Mouse (Mus musculus): ENCODE data around the gene Sirt3.
A peak's percentile ranks its signal among the peaks of the same experiment; 100 is the strongest.

Gene Sirt3

DNA sequence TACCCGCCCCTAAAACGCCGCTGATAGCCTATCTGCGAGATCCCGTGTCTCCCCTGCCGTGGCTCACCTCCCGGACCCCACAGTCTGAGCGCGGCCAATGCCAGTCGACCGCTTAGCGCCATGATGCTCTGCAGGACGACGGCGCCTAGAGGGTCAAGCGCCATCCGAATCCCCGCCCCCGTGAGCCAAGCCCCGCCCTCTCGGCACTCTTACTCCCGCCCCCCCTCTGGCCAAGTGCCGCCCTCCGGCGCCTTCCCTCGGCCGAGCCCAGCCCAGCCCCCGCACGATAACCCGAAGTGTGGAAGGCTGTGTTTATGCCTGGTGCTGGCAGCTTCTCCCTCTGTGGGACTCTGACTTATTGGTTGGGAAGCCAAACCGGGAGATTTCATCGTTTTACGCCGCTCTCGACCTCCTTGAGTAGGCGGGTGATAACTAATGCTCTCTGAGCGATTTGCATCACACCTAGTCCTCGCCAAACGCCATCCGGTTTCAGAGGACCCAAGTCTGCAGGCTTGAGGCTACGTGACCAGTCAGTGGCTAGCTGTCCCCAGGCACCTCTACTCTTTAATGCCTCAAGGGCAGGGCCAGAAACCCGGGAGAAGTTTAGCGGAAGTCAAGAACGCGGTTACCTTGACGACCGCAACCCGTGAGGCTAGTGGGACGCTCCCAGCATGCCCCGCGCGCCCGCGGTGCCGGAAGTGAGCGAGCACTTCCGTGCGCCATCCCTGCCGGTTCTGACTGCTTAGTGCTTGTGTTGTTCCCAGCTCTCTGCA lies at the start of gene Sirt3, which contains the start of gene Psmd13:
Gene Sirt3 (minus strand): TSS at position 614 of the 773 bp plus-strand sequence.
Gene Psmd13 (plus strand): TSS at position 273 of the 773 bp plus-strand sequence.
- DNase-seq, result peak; percentile 93

DNA sequence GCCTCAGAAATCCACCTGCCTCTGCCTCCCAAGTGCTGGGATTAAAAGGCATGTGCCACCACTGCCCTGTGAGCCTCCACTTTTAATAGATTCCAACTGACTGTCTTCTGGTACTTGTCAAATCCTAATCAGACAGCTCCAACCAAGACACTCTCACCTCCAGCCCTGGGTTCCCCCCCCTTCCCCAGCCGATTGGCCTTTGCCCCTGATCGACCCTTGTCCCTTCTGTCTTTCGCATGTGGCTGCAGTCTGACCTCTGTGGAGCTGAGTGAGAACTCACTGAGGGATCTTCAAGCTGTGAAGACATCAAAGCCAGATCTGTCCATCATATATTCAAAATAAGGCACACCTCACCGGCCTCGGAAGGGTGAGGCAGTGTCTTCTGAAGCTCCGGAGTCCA lies 45.1 kb upstream of the Sirt3 start:
- DNase-seq, result no peak

DNA sequence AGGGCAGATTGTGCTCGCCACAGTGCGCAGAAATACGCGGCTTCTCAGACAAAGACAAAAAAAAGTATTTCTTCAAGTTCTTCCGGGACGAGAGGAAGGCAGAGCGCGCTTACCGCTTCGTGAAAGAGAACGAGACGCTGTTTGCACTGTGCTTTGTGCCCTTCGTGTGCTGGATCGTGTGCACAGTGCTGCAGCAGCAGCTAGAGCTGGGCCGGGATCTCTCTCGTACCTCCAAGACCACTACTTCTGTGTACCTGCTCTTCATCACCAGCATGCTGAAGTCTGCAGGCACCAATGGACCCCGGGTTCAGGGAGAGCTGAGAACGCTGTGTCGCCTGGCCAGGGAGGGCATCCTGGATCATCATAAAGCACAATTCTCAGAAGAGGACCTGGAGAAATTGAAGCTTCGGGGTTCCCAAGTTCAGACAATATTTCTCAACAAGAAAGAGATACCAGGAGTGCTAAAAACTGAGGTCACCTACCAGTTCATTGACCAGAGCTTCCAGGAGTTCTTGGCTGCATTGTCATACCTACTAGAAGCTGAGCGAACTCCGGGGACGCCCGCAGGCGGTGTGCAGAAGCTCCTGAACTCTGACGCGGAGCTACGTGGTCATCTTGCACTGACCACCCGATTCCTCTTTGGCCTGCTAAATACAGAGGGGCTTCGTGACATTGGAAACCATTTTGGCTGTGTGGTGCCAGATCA lies 41.1 kb upstream of the Sirt3 start:
- no peak for DNase-seq

DNA sequence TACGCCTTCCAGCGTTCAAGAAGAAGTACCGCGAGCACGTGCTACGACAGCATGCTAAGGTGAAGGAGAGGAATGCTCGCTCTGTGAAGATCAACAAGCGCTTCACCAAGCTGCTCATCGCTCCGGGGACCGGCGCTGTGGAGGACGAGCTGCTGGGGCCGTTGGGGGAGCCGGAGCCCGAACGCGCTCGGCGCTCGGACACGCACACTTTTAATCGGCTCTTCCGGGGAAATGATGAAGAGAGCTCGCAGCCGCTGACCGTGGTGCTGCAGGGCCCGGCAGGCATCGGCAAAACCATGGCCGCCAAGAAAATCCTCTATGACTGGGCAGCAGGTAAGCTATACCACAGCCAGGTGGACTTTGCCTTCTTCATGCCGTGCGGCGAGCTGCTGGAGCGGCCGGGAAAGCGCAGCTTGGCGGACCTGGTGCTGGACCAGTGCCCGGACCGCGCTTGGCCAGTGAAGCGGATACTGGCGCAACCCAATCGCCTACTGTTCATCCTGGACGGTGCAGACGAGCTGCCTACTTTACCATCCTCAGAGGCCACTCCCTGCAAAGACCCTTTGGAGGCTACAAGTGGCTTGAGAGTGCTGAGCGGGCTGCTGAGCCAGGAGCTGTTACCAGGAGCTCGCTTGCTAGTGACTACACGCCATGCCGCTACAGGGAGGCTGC lies 40.4 kb upstream of the Sirt3 start:
- peak; percentile 93 for DNase-seq

DNA sequence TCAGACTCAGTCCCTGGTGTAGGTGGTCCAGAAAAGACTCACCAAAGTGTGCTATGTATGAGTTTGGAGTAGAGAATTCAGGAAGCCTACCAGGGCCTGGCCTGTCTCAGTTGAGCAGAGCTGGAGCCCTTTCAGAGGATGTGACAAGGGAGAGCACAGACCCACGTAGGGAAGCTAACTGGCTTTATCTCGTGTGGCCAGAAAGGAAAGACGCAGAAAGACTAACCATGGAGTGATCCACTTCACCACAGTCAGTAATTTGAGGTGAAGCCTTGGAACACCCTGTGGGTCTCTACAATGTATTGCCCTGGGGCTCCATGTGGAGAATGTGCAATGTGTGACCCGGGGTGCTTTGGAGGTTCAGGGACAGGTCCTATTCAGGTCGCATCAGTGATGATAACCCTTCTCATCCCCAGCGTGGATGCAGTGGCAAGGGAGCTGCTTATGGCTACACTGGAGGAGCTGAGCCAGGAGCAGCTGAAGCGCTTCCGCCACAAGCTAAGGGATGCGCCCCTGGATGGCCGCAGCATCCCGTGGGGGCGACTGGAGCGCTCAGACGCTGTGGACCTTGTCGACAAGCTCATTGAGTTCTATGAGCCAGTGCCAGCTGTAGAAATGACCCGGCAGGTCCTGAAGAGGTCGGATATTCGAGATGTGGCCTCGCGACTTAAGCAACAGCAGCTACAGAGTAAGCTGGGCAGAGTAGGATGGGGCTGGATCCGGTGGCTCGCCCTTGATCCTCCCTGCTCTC lies 39.3 kb upstream of the Sirt3 start:
- peak; percentile 37 for DNase-seq

DNA sequence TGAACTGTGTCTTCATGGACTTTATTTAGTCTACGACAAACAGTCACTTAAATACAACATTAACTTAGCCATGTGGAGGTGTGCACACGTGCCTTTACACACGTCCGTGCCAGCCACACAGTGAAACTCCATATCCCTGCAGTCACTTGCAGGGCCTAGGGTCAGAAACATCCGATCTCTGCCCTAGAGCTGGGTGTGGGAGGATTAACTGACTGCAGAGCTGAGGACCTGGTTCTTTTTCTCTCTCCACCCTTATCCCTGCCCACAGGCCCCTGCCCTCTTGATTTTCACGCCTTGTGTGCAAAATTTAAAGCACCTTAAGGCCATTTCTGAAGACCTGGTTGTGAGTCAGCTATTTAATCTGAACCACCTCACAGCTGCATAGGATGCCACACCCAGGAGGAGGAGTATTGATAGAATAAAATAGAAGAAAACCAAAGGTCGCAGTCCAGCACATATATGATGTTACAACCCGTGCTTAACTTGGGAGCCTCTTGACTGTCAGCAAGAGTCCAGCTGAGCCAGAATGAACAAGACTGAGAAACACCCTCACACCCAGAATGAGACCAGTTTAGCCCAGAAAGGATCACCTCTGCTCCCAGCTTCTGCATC lies 38.4 kb upstream of the Sirt3 start, which contains the start of gene Nlrp6:
Gene Nlrp6 (plus strand): TSS at position 485 of the 612 bp plus-strand sequence.
- no peak for DNase-seq

DNA sequence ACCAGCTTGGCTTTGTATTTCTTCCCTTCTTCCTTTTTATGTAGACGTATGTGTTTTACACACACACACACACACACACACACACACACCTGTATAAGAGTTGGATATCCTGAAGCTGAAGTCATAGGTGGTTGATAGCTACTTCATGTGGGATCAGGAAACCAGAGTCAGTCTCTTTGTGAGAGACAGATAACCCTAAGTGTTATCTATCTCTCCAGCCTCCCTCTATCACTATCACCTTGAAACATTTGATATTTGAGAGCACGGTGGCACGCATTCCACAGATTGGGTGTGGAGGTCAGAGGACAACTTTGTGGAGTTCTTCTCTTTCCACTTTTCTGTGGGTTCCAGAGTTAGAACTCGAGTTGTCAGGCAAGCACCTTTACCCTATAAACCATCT lies 37.8 kb upstream of the Sirt3 start:
- no peak for DNase-seq

DNA sequence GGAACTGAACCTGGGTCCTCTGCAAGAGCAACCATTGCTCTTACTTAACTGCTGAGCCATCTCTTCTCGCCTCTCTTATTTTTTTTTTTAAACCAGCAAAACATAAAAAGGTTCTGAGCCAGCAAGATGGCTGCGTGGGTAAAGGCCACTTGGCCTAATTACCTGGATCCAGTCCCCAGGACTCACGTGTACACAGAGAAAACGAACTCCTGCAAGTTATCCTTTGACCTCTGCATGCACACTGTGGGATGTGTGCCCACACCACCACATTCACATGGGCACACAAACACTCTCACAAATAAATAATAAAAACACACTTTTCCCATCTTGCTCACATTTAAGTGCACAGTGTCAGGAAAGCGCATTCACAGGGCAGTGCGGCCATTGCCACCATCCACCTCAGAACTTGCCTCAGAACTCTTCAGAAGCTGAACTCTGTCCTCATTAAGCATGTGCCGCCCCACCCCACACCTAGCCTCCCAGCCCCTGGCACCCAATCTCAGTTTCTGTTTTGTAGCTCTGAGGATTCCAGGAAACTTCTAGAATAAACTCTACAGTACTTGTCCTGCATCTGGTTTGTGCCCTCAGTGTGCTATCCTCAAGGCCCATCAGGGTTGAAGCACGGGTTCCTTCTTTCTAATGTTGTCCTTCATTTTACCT lies 32.1 kb upstream of the Sirt3 start:
- DNase-seq, result peak; percentile 76

DNA sequence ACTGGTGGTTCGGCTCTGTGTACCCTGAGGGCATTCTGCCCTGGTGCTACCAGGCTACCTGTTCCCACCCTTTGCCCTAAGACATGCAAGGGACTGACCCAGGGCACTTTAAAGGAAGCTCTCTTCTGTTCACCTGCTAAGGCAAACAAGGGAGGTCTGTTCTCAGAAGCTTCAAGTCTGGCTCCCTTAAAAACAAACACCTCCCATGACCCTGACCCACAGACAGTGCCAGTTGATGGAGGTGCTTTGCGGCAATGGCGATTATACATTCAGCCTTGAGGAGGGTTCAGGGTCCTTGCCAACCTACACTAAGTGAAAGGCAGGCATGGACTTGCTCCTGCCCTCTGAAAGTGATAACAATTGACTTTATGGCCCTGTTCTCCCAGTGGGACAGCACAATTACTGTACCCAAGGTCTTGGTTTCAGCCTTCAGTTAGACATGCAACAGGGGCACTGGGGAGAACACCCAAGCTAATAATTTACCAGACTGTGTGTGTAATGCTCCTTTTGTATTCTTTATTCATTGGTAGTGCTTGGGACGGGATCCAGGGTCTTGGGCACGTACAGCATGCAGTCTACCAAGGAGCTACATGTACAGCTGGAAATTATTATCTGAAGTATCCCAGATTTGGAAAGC lies 30.9 kb upstream of the Sirt3 start:
- DNase-seq, result peak; percentile 60

DNA sequence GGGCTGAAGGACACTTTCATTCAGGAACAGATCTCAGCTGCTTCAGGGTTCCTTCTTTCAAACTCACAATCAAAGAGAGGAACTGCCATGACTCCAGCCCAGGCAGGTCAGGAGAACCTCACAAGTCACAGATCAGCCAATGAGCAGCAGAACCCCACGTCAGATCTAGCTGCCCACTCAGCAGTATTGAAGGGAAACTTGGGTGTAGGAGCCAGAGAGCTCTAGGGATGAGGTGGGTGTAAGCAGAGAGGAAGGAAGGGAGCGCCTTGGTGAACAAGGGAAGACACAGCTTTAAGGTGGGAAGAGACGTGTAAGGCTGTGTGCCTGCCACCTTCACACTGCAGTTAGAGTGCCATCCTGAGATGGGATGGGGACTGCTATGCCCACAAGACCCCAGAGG lies 30.2 kb upstream of the Sirt3 start:
- no peak for DNase-seq

DNA sequence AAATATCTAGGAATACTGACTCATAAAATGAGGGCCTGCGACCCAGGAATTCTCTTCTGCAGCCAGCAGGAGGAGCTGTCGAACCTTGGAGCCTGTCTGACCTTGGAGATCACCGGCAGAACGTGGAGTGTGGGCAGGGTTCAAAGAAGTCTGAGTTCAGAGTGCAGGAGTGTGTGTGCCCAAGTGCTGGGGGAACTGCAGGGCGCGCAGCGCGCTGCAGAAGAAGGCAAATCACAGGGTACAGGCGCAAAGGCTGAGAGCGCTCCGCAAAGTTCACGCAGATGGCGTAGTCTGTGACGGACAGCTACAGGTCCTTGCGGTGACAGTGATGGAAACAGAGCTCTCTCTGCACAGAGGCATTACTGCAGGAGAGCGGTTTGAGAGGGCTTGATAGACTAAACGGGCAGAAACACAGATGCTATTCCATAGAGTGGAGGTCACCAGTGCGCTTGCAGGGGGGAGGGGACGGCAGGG lies 26.6 kb upstream of the Sirt3 start:
- peak; percentile 90 for DNase-seq

DNA sequence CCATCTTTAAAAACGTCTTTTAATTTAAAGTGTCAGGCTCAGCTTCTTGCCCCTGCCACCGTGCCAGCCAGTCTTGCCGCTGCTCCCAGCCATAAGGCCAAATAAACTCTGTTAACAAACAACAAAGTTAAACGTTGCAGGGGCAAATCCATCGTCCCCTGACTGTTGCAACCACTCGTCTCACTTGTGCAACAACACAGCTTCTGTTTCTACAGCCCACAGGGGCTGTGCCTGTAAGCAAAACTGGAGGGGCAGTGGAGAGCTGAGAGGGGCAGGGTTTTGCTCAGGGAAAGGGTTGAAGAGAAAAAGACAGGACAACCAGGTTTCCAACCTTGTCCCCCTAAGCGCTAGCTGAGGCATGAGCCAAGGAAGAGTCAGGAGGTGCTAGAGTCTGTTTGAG lies 26.1 kb upstream of the Sirt3 start:
- DNase-seq, result no peak

DNA sequence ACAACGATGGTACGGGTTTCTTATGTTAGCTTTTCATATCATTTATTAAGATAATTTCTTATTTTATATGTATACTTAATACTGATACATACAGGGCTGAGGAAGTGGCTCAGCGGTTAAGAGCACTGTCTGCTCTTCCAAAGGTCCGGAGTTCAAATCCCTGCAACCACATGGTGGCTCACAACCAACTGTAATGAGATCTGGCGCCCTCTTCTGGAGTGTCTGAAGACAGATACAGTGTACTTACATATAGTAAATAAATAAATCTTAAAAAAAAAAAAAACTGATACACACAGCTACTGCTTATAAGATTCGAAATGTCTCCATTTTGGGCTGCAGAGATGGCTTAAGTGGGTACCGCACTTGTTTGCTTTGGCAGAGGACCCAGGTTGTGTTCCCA lies 25.6 kb upstream of the Sirt3 start:
- no peak for DNase-seq

DNA sequence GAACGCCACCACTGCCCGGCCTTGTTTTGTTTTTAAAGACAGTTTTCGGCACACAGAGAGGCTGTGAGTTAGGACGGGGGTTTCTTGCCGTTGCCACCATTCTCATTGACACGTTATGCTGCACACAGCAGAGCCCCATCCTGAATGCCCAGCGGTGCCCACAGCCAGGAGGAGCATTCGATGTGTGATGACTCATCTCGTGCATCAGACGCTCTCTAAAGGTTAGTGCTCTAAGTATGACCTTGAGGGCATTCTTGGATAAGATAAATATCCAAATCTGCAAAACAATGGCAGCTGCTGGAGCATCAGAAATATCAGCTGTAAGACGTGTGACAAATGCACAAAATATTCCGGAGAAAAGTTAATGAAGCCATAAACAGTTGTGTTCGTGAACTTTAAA lies 25.0 kb upstream of the Sirt3 start:
- DNase-seq, result no peak

DNA sequence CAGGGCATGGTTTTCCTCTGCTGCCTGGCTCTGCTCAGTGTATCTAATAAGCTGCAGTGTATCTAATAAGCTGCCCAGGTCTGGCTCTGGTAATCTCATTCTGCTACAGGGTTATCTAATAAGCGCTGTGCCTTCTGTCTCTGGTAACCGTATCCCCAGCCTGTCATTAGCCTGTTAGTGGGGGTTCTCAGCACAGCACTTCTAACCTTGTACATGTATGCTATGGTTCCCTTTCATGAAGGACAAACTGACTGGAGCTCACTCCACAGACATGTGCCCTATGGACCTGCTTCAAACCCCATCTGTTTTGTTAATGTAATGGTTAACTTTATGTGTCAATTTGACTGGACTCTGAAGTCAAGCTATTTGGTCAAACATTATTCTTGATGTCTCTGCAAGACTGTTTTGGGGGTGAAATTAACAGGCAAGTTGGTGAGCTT lies 23.6 kb upstream of the Sirt3 start:
- peak; percentile 63 for DNase-seq

DNA sequence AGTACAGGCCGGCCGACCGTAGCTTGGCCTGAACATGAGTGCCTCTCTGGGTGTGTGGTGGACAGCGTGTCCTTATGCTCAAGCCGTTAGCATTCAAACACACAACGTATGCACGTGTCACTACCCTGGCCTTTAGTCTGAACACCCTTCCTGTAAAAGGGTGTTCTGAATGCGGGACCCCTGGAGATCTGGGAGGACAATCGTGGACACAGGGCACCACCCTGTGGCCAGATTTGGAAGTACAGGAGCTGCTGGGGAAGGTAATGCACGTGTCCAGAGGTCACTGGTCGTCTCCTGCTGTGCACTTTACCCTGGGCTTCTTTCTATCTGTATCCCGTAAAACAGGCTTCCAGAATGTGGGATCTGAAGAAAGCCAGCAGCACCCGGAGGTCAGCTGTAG lies 21.1 kb upstream of the Sirt3 start:
- DNase-seq, result peak; percentile 80

DNA sequence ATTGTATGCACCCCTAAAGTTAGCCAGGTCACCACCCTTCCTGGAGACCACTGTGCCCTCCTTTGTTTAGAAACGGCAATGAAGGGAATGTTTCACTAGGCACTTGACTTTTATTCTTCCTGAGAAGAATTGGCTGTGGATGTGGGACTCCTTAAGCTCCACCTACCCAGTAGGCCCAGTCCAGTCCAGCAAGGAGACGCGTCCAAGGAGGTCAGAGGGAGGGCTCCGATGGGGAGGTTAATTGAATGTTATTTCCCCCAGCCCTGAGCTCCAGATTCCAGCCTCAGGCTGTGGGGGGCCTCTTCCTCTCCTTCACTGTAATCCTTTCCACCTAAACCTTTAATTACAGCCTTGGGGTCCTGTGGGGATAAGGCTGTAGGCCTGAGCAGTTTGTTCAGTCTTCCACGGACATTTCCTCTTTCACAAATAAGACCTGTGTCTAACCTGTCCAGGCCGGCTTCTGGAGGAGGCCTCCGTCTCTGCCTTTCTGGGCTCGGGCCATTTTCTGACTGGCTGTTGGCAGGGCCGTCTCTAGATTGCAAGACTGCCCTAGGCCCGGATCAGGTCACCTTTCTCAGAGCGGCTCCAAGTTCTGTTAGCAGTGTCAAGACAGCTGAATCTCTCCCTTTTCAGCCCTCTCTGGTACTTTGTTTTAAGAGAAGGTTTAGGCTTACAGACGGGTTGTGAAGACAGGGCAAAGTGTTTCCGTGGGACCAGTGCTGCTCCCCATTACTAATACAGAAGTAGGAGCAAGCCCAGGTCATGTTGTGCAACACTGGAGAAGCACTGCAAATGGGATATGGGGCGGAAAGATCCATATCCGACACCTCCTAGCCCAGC lies 20.1 kb upstream of the Sirt3 start:
- DNase-seq, result no peak

DNA sequence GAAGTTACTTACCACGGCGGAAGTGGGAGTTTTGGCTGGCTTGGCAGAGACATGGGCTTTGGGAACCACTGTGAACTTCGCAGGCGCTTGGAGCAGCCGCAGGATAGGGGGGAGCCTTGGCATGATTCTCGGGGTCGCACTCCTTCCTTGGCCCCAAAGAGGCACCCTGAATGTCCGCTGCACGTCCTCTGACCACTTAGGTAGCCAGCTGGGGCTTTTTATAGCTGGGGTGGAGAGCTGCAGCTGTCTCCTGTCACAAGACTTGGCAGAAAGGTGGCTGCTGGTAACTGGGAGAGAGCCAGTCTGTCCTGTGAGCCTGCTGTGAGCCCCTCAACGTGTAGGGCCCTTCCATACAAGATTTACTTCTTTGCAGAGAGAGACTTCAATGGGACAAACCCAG lies 18.1 kb upstream of the Sirt3 start, which contains the start of gene Cox8b:
Gene Cox8b (minus strand): TSS at position 227 of the 400 bp plus-strand sequence.
- DNase-seq, result no peak

DNA sequence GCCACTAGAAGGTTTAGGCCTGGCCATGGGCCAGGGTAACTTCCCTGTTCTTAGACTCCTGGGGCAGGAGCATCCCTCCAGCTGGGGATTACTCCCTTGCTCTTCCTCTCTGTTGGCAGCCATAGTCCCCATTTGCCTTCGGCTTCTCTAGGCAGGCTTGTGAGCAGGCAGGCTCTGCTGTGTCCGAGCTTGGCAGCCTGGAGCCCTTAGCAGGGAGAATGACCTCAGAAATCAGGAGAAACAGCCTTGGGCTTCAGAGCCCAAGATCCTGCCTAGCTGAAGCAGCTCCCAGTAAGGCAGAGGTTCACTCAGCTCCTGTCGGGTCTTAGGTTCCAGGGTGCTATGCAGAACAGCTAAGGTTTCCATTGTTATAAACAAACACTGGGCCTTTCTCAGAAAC lies 17.0 kb upstream of the Sirt3 start:
- no peak for DNase-seq

DNA sequence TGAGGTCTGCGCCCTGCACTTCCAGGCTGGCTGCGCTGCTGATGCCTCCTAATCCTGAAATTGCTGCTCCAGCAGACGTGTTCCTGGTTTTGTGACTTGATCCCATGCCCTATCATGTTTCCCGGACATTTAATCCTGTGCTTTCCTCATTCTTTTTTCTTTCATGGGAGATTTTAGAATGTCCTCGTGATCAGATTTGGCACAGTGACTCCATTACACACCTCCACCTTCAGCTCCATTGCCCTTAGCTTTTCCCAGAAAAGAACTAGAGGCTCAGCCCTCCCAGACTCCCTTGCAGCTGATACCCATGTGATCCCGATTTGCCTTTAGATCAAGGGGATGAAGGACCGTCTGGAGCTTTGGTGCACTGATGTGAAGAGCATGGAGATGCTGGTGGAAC lies 15.8 kb upstream of the Sirt3 start:
- DNase-seq, result no peak
